Mouse (Mus musculus) retina, embryonic 14.5 days (tissue): ENCODE results near the gene Vwa5b1.

Source experiments
- DNase-seq: peaks from one replicate; pipeline ENCODE4 v3.0.0-alpha.2; 2015; ENCODE audit warnings: low spot score

Gene Vwa5b1

DNA sequence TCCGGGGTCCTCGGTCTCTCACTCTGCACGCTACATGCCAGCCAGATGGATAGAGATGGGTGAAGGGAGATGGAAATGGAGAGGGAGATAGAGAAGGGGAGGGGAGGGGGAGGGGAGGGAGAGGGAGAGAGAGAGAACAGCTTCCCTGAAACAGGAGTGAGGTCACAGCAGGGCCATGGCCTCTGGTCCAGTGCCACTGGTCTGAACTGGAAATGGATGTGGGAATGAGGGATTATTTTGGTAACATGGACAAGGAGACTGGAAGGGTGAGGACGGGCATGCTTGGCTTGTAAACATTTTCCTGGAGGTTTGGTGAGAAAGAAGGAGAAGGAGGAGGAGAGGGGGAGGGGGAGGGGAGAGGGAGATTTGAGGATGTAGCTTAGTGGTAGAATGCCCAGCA lies 59.0 kb downstream of the Vwa5b1 start:
- DNase-seq: no peak

GRCm38 (mm10) chr4:138574800-138575606 lies 60.7 kb downstream of the Vwa5b1 start:
- DNase-seq: no peak

DNA sequence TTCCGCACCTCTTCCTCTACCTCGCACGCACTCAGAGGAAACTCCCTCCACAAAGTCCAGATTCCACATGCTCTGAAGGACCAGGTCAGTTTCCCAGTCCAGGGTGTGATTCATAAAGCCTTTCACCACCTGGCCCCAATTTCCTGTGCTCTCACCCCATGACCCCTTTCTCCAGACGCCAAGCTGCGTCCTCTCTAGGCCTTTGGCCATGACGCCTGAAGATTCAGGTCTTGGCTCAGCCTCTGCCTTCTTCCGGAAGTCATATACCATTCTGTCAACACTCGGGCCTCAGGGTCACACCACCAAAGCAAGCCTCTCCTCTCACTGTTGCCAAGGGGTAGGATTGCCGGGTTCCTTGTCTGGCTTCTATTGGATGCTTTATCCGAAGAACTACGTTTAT lies 65.8 kb downstream of the Vwa5b1 start:
- DNase-seq: no peak

DNA sequence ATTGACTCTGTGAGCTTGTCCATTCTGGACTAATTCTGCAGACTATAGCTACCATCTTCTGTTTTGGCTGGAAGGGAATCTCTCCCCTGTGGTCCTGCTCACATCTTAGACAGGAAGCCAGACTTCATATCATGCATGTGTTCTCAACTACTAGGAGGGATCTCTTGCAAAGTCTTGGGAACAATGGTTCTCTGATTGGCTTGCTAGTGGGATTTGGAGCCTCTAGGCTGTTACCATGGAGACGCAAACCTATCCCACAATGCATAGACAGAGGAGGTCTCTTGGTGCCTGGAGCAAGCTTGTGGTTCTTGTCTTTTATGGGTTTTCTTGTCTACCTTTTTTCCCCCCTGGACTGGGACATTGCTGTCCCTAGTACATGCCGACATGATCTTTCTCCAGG lies 67.4 kb downstream of the Vwa5b1 start:
- DNase-seq: no peak

DNA sequence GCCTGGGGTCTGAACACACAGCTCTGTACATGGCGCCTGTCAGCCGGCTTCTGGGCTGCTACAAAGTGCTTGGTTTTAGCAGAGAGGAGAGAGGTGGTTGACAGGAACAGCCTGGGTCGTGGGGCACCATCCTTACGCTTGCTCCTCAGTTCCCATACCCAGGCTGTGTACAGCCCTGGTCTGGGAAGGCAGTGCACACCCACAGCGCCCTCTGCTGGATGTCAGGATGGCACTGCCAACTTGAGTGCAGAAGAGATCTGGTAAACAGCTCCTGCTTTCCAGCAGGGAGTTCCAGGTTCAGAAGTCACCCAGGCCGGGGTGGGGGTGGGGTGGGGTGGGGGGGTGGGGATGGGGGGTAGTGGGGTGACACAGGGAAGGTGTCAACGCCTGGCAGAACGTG lies 73.7 kb downstream of the Vwa5b1 start:
- DNase-seq: peak; percentile 91

DNA sequence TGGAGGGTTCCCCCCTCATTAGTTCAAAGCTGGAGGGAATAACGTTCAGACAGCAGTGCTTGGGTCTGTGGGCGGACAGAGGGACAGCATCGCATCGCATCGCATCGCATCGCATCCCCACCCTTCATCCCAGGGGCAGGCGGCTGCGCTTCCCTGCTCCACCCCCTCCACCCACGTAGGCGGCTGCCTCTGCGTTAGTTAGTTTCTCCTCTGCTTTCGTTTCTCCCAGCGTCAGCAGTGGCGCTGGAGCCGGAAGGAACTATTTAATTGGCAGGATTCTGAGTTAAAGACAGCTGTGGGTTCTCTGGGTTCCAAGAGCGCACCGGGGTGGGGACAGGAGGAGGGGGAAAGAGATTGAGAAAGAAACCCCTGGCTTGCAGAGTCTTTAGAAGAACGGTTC lies 80.2 kb downstream of the Vwa5b1 start:
- no peak for DNase-seq

DNA sequence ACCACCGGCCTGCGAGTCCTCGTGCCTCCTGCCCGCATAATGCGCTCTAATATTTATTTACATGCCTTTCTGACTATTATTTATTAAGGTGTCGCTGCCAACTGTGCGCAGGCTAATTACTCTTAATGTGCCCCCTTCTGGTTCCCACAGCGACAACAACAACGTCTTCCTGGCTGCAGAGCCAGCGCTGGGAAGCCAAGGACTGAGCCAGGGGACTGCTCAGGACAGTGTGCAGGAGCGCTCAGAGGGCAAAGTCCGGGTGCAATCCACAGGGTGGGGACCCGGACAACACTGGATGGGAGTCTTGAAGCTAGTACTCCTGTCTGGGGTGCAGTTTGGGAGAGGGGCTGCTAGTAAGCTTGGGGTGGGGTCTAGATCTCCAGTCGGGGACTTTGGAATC lies 80.8 kb downstream of the Vwa5b1 start:
- DNase-seq: peak; percentile 18

DNA sequence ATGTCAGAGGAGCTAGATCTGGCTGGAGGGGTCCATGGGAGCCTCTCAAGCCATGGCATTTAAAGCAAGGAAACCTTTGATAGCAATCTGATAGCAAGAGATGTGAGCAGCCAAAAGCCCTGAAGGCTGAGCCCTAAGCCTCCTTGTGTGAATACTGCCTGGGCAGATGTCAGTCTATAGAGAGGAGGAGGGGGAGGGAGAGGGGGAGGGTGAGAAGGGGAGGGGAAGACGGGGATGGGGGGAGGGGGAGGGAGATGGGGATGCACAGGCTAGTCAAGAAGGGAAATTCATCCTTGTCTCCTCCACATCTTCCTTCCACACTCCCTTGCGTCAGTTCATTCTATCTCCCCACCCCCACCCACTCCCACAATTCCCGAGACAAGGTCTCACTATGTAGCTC lies 81.4 kb downstream of the Vwa5b1 start:
- DNase-seq: peak; percentile 18

DNA sequence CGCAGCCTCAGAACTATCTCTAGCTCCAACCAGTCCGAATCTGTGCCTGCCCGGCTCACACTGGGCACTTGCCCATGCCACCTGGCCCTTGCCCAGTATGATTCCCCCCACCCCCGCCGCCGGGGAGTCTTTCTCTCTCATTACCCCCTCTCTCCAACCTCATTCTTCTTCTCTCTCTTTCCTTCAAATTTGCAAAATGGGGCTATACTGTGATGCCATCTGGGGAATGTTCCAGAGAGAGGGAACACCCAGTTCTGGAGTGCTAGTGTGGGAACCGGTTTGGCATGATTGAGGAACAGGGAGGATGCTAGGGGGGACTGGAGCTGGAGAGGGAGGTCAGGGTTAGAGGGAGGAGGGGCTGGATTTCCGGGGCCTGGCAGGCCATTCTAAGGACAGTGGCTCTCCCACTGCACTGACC lies 82.2 kb downstream of the Vwa5b1 start:
- no peak for DNase-seq

DNA sequence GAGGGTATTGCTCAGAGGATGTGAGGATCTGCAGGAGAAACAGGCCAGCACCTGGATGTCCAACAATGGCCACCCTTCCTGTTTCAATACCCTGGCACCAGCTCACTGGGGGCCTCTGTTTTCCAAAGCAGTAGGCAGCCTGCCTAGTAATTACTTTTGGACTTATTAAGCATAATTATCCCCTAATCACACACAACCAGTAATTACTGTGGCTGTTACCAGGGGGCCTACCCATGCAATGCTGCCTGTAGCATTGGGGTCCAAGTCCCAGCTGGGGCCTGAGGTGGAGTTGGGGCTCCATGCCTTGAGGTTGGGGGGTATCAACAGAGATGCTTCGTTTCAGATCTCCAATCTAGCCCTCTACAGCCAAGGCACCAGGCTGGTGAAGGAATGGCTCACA lies 82.6 kb downstream of the Vwa5b1 start:
- DNase-seq: no peak

DNA sequence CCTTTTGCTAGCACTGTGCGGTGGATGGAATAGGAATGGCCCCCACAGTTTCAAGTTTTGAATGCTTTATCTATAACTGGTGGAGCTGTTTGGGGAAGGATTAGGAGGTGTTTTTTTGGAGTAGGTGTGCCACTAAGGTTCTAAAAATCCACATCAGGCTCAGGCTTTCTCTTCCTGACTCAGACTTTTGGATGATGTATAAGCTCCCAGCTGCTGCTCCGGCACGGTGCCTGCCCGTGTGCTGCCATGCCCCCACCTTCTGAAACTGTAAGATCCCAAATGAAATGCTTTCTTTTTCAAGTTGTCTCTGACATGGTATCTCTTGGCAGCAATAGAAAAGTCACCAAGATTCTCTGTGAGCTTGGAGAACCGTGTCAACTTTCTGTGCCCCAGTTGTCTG lies 84.1 kb downstream of the Vwa5b1 start:
- DNase-seq: no peak

DNA sequence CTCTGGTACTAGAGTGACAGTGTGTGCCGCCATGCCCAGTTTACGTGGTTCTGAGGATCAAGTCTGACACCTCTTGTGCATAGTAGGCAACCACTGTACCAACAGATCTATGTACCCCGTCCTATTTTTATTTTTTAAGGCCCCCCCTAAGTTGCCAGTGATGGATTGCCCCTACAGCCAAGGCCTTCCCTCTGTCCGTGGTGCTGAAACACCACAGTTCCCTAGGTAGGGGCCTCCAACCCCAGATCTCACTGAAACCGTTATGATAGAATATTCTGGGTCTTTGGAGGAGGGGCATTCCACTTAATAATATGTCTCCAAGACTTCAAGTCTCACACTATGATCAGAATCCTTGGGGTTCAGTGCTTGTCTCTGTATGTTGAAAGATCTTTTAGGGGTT lies 85.1 kb downstream of the Vwa5b1 start:
- DNase-seq: peak; percentile 38

- DNase-seq: no peak
Observed at GRCm38 (mm10) chr4:138548960-138549359, 86.7 kb downstream of the Vwa5b1 start.

DNA sequence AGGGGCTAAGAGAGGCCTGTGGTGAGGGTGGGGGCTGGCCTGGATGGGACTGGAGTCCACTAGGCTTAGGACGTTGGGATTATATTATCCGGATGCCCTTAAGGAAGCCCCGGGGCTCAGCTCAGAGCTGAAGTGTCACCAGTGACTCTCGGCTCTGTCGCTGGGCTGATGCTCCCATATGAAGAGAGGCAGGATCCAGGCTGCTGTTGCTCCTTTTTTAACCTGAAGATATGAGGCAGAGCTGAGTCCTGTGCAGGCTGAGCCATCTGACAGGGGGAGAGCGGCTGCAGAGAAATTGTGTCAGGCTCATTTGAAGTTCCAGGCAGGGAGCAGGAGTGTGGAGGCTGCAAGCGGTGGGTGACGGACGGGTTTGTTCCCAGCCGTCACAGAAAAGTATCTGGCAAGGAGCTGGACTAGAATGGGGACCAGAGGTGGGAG lies 87.5 kb downstream of the Vwa5b1 start:
- no peak for DNase-seq

DNA sequence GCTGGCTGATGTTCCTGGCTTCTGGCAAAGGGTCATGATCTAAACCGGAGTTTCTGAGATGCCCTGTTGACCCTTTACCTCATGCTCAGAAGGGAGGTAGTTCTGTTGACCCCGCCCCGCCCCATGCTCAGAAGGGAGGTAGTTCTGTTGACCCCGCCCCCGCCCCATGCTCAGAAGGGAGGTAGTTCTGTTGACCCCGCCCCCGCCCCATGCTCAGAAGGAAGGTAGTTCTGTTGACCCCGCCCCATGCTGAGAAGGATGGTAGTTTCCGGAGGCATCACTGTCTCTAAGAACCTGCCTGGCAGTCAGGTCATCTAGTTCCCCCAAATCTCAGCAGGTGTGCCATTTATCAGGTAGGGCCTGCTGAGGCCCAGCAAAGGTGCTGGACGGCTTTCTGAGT lies 88.1 kb downstream of the Vwa5b1 start:
- DNase-seq: no peak

- no peak for DNase-seq
Observed at GRCm38 (mm10) chr4:138547041-138547440, 88.6 kb downstream of the Vwa5b1 start.

DNA sequence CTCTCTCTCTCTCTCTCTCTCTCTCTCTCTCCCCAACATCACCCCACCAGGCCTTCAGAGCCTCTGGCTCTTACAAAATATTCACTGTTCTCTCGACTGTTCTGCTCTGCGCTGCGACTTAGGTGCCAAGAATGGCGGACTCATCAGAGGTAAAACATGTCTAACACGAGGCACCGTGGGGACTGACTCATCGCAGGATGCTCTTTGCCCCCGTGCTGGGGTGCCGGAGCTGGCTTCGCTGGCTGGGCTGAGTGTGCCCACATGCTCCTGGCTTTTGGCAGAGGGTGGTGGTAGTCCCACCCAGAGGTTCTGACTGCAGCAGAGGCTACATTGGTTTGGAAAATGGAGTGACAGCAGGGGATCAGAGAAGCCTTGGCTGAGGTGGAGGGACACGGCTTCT lies 89.4 kb downstream of the Vwa5b1 start:
- DNase-seq: no peak

- no peak for DNase-seq
Observed at GRCm38 (mm10) chr4:138543177-138543576, 92.5 kb downstream of the Vwa5b1 start.

GRCm38 (mm10) chr4:138538084-138538449 lies 97.6 kb downstream of the Vwa5b1 start:
- DNase-seq: no peak

- DNase-seq: peak; percentile 72
Observed at GRCm38 (mm10) chr4:138537210-138538083, 98.2 kb downstream of the Vwa5b1 start.

- no peak for DNase-seq
Observed at GRCm38 (mm10) chr4:138535610-138536009, 100.1 kb downstream of the Vwa5b1 start.

DNA sequence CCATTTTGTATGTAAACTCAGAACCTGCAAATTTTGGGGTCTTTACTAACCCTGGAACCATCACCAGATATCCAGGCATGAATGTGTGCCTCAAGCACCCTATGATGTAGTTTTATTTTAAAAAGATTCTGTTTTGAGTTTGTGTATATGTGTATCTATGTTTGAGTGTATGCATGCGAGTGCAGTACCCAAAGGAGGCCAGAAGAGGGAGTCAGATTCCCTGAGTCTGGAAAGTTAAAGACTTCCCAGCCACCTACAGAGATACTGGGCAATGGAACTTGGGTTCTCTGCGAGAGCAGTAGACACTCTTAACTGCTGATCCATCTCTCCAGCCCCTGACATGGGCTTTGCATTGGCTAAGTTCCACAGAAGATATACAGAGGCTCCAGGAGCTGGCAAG lies 101.8 kb downstream of the Vwa5b1 start:
- DNase-seq: no peak

- DNase-seq: no peak
Observed at GRCm38 (mm10) chr4:138531761-138532160, 103.9 kb downstream of the Vwa5b1 start.
